Mouse (Mus musculus): ENCODE results near the gene Shisa4.

- TF ChIP-seq GATA1 (IDR thresholded peaks at IDR 0.05; ENCODE audit: borderline replicate concordance, low read length) = no peak
- no peak for TF ChIP-seq FLI1 (IDR thresholded peaks at IDR 0.05; ENCODE audit: low read length)
Observed at GRCm38 (mm10) chr1:135412130-135412529, 37.1 kb upstream of the Shisa4 start.

Data from megakaryocyte, embryonic 14.5 days (primary cell).